Mouse (Mus musculus) brain, adult 2 months (tissue): ENCODE results near the gene Defa28.
"Not testable (repeated sequence)": the region's sequence is repeated elsewhere in the genome, so short reads cannot be mapped to it uniquely, and the experiment has no call there.

Experiments used
- DNase-seq: peaks from one replicate; pipeline ENCODE4 v3.0.0; 2011; ENCODE audit warnings: low read depth, low spot score

Defa28 gene

DNA sequence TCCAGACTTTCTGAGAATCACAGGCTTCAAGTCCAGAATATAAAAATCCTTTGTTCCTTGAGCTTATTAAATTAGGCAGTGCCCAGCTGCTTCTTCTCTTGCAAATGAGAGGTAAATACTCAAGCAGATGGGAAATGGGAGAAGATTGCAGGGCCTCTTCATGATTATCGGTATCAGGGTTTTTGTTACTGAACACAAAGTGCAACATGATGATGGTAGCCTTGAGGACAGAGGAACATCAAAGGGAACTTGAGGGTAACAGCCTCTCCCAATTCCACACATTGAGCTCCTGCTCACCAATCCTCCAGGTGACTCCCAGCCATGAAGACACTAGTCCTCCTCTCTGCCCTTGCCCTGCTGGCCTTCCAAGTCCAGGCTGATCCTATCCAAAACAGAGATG is at the start of gene Defa28:
Gene Defa28, plus strand, starts transcription at position 301 of the 400 bp plus-strand sequence.
- not testable (repeated sequence) for DNase-seq

- DNase-seq: not testable (repeated sequence)
These were observed 17.7 kb upstream of the Defa28 start, which contains the start of gene Defa37 for GRCm38 (mm10) chr8:21565086-21565485. Defa37 (plus strand) TSS chr8:21565386.

GRCm38 (mm10) chr8:21594408-21594807 is 11.6 kb downstream of the Defa28 start, which contains the start of gene Gm7861:
Gm7861 (minus strand) TSS chr8:21594508.
- DNase-seq: not testable (repeated sequence)

DNA sequence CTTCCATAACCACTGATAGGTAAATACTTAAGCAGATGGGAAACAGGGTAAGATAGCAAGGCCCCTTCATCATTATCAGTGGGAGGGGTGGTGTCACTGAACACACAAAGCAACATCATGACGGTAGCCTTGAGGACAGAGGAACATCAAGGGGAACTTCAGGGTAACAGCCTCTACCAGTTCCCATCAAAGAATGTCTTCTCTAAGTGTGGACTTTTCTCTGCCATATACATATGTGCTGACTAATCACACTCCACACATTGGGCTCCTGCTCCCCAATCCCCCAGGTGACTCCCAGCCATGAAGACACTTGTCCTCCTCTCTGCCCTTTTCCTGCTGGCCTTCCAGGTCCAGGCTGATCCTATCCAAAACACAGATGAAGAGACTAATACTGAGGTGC is 35.1 kb downstream of the Defa28 start, which contains the start of gene Defa26:
Gene Defa26, plus strand, starts transcription at position 301 of the 400 bp plus-strand sequence.
- not testable (repeated sequence) for DNase-seq
